Mouse (Mus musculus) midbrain, embryonic 11.5 days (tissue): ENCODE data around the gene Arl15. TPM values are rescaled to one million over a fixed set of nuclear protein-coding genes. Genes with fewer than 3 reads are reported as not detected.

Source experiments
- ATAC-seq: fragments of 200-750 bp; cut with Nextera tagmentation; 2 replicates; pipeline ENCODE4 v1.8.0; 2017; ENCODE audit warnings: moderate TSS enrichment, moderate library complexity; ENCODE audit not compliant: low FRiP score
- DNase-seq: peaks from one replicate; pipeline ENCODE4 v3.0.0; 2015; ENCODE audit warnings: low spot score; ENCODE audit errors: missing footprints
- H3K27ac ChIP-seq: fragments of 300-500 bp; sonication (generic); 2 replicates; pipeline ENCODE4 v1.5.1; 2014; ENCODE audit warnings: low read depth, low read length
- H3K27me3 ChIP-seq: fragments of 300-500 bp; sonication (generic); 2 replicates; pipeline ENCODE4 v1.6.1; 2014; ENCODE audit warnings: mild to moderate bottlenecking, low read length, moderate library complexity, mixed read lengths; ENCODE audit not compliant: control insufficient read depth, insufficient read depth
- H3K36me3 ChIP-seq: fragments of 300-500 bp; sonication (generic); 2 replicates; pipeline ENCODE4 v1.6.1; 2014; ENCODE audit warnings: mild to moderate bottlenecking, low read length, moderate library complexity, mixed read lengths; ENCODE audit not compliant: control insufficient read depth, insufficient read depth
- H3K4me1 ChIP-seq: fragments of 300-500 bp; sonication (generic); 2 replicates; pipeline ENCODE4 v1.6.1; 2014; ENCODE audit warnings: low read length; ENCODE audit not compliant: control insufficient read depth, insufficient read depth
- H3K4me2 ChIP-seq: fragments of 300-500 bp; sonication (generic); 2 replicates; pipeline ENCODE4 v1.6.1; 2014; ENCODE audit warnings: mild to moderate bottlenecking, moderate library complexity
- H3K4me3 ChIP-seq: fragments of 300-500 bp; sonication (generic); 2 replicates; pipeline ENCODE4 v1.5.1; 2014; ENCODE audit warnings: low read depth, low read length
- H3K9ac ChIP-seq: fragments of 300-500 bp; sonication (generic); 2 replicates; pipeline ENCODE4 v1.6.1; 2014; ENCODE audit warnings: low read length
- H3K9me3 ChIP-seq: fragments of 300-500 bp; sonication (generic); 2 replicates; pipeline ENCODE4 v1.6.1; 2016; ENCODE audit warnings: low read length; ENCODE audit not compliant: control insufficient read depth
- WGBS: fragments of 180-500 bp; shearing (Covaris S2); extraction: QIAGEN DNeasy Blood & Tissue Kit; methylation state at CpG from one replicate; pipeline ENCODE4 v1.1.7; 2014; 5-methylcytosine and 5-hydroxymethylcytosine counted together
- polyA plus RNA-seq: library from polyadenylated mRNA; unstranded; fragments of >200 nt; fragmentation: Nextera tagmentation; extraction: Ambion mirVana; gene quantifications from 2 replicates; pipeline ENCODE4 v1.2.1, GENCODE M21; 2014

The Arl15 gene
- polyA plus RNA-seq, 1 experiment from 2014 or later: 13.6 TPM

GRCm38 (mm10) chr13:114138921-114139320, 344.6 kb downstream of the Arl15 start:
- 77% methylated on average over 8 of the region's 8 CpGs for WGBS
- Histone ChIP-seq H3K27ac (no peak overlapping the region), H3K9me3 (no peaks in the 10 kb centered on the region), H3K27me3 (no peaks in the 10 kb centered on the region), H3K4me1 (no peaks in the 10 kb centered on the region), H3K36me3 (no peaks in the 10 kb centered on the region), H3K4me3 (no peak overlapping the region), H3K9ac (no peak overlapping the region), H3K4me2 (no peak overlapping the region)
- DNase-seq (no peak), ATAC-seq (no peak)

- no peak for ATAC-seq
- DNase-seq: peak; percentile 75
- Histone ChIP-seq H3K4me2 (no peak overlapping the region), H3K4me1 (no peaks in the 10 kb centered on the region), H3K4me3 (no peak overlapping the region), H3K36me3 (no peaks in the 10 kb centered on the region), H3K9ac (no peak overlapping the region), H3K27me3 (no peaks in the 10 kb centered on the region), H3K27ac (no peak overlapping the region), H3K9me3 (no peaks in the 10 kb centered on the region)
- 88% methylated on average over 9 of the region's 9 CpGs for WGBS
Observed at GRCm38 (mm10) chr13:114139570-114139969, 345.3 kb downstream of the Arl15 start.

GRCm38 (mm10) chr13:114142826-114143225, 348.5 kb downstream of the Arl15 start:
- ATAC-seq (no peak), DNase-seq (peak; percentile 54)
- WGBS: 85% methylated on average over 8 of the region's 8 CpGs
- Histone ChIP-seq H3K36me3 (no peaks in the 10 kb centered on the region), H3K27me3 (no peaks in the 10 kb centered on the region), H3K9ac (no peak overlapping the region), H3K4me3 (no peak overlapping the region), H3K9me3 (no peaks in the 10 kb centered on the region), H3K4me2 (no peak overlapping the region), H3K4me1 (no peaks in the 10 kb centered on the region), H3K27ac (no peak overlapping the region)

GRCm38 (mm10) chr13:114143247-114143646, 348.9 kb downstream of the Arl15 start:
- H3K4me2 ChIP-seq: no peak overlapping the region
- no peak overlapping the region for H3K9ac ChIP-seq
- H3K4me3 ChIP-seq: no peak overlapping the region
- H3K9me3 ChIP-seq: no peaks in the 10 kb centered on the region
- H3K4me1 ChIP-seq: no peaks in the 10 kb centered on the region
- 84% methylated on average over 1 of the region's 1 CpGs for WGBS
- no peaks in the 10 kb centered on the region for H3K27me3 ChIP-seq
- H3K36me3 ChIP-seq: no peaks in the 10 kb centered on the region
- H3K27ac ChIP-seq: no peak overlapping the region
- ATAC-seq: no peak
- peak; percentile 66 for DNase-seq

- H3K9me3 ChIP-seq: no peaks in the 10 kb centered on the region
- no peak overlapping the region for H3K27ac ChIP-seq
- H3K27me3 ChIP-seq: no peaks in the 10 kb centered on the region
- no peaks in the 10 kb centered on the region for H3K4me1 ChIP-seq
- 82% methylated on average over 15 of the region's 15 CpGs for WGBS
- H3K4me2 ChIP-seq: no peak overlapping the region
- ATAC-seq: no peak
- no peak overlapping the region for H3K9ac ChIP-seq
- peak; percentile 72 for DNase-seq
- no peaks in the 10 kb centered on the region for H3K36me3 ChIP-seq
- H3K4me3 ChIP-seq: no peak overlapping the region
Observed at GRCm38 (mm10) chr13:114144052-114145046, 350.0 kb downstream of the Arl15 start.

GRCm38 (mm10) chr13:114145249-114145648, 350.9 kb downstream of the Arl15 start:
- no peaks in the 10 kb centered on the region for H3K4me1 ChIP-seq
- DNase-seq (peak; percentile 71), ATAC-seq (no peak)
- H3K36me3 ChIP-seq: no peaks in the 10 kb centered on the region
- no peak overlapping the region for H3K4me2 ChIP-seq
- no peak overlapping the region for H3K27ac ChIP-seq
- no peaks in the 10 kb centered on the region for H3K27me3 ChIP-seq
- WGBS: 89% methylated on average over 8 of the region's 8 CpGs
- H3K9ac ChIP-seq: no peak overlapping the region
- no peak overlapping the region for H3K4me3 ChIP-seq
- no peaks in the 10 kb centered on the region for H3K9me3 ChIP-seq

- Histone ChIP-seq H3K27me3 (no peaks in the 10 kb centered on the region), H3K4me3 (no peak overlapping the region), H3K27ac (no peak overlapping the region), H3K36me3 (no peaks in the 10 kb centered on the region), H3K9me3 (no peaks in the 10 kb centered on the region), H3K9ac (no peak overlapping the region), H3K4me1 (no peaks in the 10 kb centered on the region), H3K4me2 (no peak overlapping the region)
- ATAC-seq (no peak), DNase-seq (peak; percentile 80)
- 93% methylated on average over 16 of the region's 16 CpGs for WGBS
Observed at GRCm38 (mm10) chr13:114150856-114151697, 356.8 kb downstream of the Arl15 start.

- H3K9ac ChIP-seq: no peak overlapping the region
- no peaks in the 10 kb centered on the region for H3K4me1 ChIP-seq
- H3K4me2 ChIP-seq: no peak overlapping the region
- H3K36me3 ChIP-seq: no peaks in the 10 kb centered on the region
- ATAC-seq (no peak), DNase-seq (no peak)
- H3K27me3 ChIP-seq: no peaks in the 10 kb centered on the region
- 85% methylated on average over 10 of the region's 10 CpGs for WGBS
- no peak overlapping the region for H3K27ac ChIP-seq
- no peak overlapping the region for H3K4me3 ChIP-seq
- H3K9me3 ChIP-seq: no peaks in the 10 kb centered on the region
Observed at GRCm38 (mm10) chr13:114151698-114152069, 357.4 kb downstream of the Arl15 start.

GRCm38 (mm10) chr13:114156689-114157088, 362.4 kb downstream of the Arl15 start:
- Histone ChIP-seq H3K4me3 (no peak overlapping the region), H3K4me2 (no peak overlapping the region), H3K27me3 (no peaks in the 10 kb centered on the region), H3K9me3 (no peaks in the 10 kb centered on the region), H3K36me3 (no peaks in the 10 kb centered on the region), H3K4me1 (no peaks in the 10 kb centered on the region), H3K27ac (no peak overlapping the region), H3K9ac (no peak overlapping the region)
- WGBS: 66% methylated on average over 12 of the region's 12 CpGs
- ATAC-seq (no peak), DNase-seq (peak; percentile 77)
